Mouse (Mus musculus) intestine, embryonic 15.5 days (tissue): ENCODE measurements around the gene Plcb3. TPM values are rescaled to one million over a fixed set of nuclear protein-coding genes. Genes with fewer than 3 reads are reported as not detected.

ENCODE experiments used
- ATAC-seq: fragments of 200-750 bp; cut with Nextera tagmentation; 2 replicates; pipeline ENCODE4 v1.8.0; 2017; ENCODE audit warnings: moderate TSS enrichment, moderate library complexity
- H3K27ac ChIP-seq: fragments of 300-500 bp; sonication (generic); 2 replicates; pipeline ENCODE4 v1.5.1; 2015; ENCODE audit warnings: mild to moderate bottlenecking, inconsistent platforms
- H3K27me3 ChIP-seq: fragments of 300-500 bp; sonication (generic); replicated peaks from 2 replicates; pipeline ENCODE4 v1.6.1; 2015; ENCODE audit warnings: inconsistent platforms
- H3K36me3 ChIP-seq: fragments of 300-500 bp; sonication (generic); 2 replicates; pipeline ENCODE4 v1.6.1; 2015; ENCODE audit warnings: inconsistent platforms
- H3K4me1 ChIP-seq: fragments of 300-500 bp; sonication (generic); replicated peaks from 2 replicates; pipeline ENCODE4 v1.6.1; 2015; ENCODE audit warnings: inconsistent platforms
- H3K4me2 ChIP-seq: fragments of 300-500 bp; sonication (generic); replicated peaks from 2 replicates; pipeline ENCODE4 v1.6.1; 2015; ENCODE audit warnings: mild to moderate bottlenecking, inconsistent platforms
- H3K4me3 ChIP-seq: fragments of 300-500 bp; sonication (generic); replicated peaks from 2 replicates; pipeline ENCODE4 v1.5.1; 2015; ENCODE audit warnings: inconsistent platforms
- H3K9ac ChIP-seq: fragments of 300-500 bp; sonication (generic); 2 replicates; pipeline ENCODE4 v1.6.1; 2015; ENCODE audit warnings: inconsistent platforms
- H3K9me3 ChIP-seq: fragments of 300-500 bp; sonication (generic); 2 replicates; pipeline ENCODE4 v1.6.1; 2016; ENCODE audit warnings: inconsistent platforms
- WGBS: fragments of 180-500 bp; shearing (Covaris S2); methylation state at CpG from one replicate; pipeline ENCODE4 v1.1.7; 2015; 5-methylcytosine and 5-hydroxymethylcytosine counted together
- polyA plus RNA-seq: library from polyadenylated mRNA; unstranded; fragments of >200 nt; fragmentation: Nextera tagmentation; extraction: Ambion mirVana; gene quantifications from 2 replicates; pipeline ENCODE4 v1.2.1, GENCODE M21; 2015

Gene Plcb3
- polyA plus RNA-seq, 1 experiment from 2014 or later = 187 TPM

DNA sequence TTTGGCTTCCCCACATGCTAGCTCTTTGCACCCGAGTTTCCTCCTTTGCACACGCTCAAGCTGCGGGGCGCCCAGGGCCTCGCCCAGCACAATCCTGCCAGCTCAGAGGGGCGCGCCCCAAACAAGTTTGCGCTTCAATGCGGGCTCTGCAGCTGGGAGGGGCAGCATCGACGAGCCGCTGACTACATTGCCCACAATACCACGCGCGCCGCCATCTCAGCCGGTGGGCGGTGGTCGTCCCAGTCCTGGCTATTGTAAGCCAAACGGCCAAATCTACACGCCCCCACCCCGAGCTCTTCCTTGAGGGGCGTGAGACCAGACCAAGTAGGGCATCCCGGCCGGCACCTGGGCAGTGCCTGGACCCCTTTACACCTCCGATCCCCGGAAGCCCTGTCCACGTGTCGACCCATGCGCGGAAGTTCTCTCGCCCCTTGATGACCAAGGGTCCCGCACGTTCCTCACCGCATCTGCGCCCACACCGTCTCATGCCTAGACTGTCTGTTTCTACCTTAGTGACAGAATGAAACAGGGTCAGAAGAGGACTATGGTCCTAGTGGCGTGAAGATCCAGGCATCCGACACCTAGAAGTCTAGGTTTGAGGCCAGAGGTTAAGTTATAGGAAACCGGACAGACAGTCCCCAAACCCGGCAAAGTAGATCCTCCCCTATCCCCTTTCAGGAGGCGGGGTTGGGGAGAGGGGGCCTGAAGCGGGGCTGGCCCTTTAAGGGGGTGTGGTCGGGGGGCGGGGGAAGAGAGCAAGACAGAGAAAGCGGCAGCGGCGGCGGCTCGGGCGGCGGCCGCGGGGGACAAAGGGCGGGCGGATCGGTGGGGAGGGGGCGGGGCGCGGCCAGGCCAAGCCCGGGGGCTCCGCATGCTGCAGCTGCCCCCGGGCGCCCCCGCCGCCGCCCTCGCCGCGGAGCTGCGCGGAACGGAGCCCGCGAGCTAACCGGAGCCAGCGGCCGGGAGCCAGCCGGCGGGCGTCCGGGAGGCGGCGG lies 1.8 kb downstream of the Plcb3 start, which contains the start of gene Ppp1r14b:
Gene Ppp1r14b, plus strand, starts transcription at position 758 of the 995 bp plus-strand sequence.
- Histone ChIP-seq H3K9me3 (no peaks in the 10 kb centered on the region), H3K27me3 (no peaks in the 10 kb centered on the region), H3K36me3 (peaks cover 11% of the 10 kb centered on the region; the same call in 1 of the 2 replicates), H3K4me1 (peaks cover 69% of the 10 kb centered on the region), H3K27ac (peak within 1 kb of the TSS; percentile 92), H3K4me2 (peak within 1 kb of the TSS; percentile 88), H3K9ac (peak within 1 kb of the TSS; percentile 73), H3K4me3 (peak within 1 kb of the TSS; percentile 55)
- WGBS = under 1% methylated on average over 72 of the region's 84 CpGs
- ATAC-seq = peak; percentile 69

GRCm38 (mm10) chr19:6973581-6974190 lies 2.6 kb downstream of the Plcb3 start:
- peak overlapping the region; percentile 73 for H3K9ac ChIP-seq
- 33% methylated on average over 12 of the region's 12 CpGs for WGBS

DNA sequence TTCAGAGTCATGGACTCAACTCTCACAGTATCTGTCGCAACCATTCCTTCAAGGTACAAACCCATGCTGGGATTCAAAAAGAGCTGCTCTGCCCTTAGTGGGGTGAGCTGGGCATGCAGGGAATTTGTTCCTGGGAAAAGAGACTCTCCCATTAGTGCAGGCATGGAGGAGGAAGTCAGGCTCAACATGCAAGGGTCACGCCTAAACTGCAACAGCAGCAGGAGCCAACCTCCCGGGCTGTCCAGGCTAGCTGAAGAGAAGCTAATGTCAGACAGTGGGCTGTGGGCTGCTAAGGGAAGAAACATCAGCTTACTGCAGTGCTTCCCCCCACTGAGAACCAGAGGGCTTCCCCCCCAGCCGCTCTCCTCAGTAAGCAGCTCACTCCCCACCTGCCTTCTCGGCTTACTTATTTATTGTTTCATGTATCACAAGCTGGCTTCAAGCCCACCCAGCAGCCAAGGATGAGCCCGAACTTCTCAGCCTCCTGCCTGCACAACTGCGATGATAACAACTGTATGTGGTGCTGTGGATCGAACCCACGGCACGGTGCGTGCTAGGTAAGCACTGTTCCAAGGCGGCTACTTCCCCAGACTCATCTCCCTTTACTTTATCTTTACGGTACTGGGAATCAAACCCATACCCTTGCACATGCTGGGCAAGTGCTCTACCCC lies 3.9 kb downstream of the Plcb3 start:
- no peaks in the 10 kb centered on the region for H3K9me3 ChIP-seq
- peak overlapping the region; percentile 49; the same call in 1 of the 2 replicates for H3K27ac ChIP-seq
- no peaks in the 10 kb centered on the region for H3K27me3 ChIP-seq
- WGBS = 76% methylated on average over 13 of the region's 13 CpGs
- no peak overlapping the region for H3K4me3 ChIP-seq
- 0 out of 2 replicates have a peak overlapping the region, but pooled peaks have one; percentile 10 for H3K9ac ChIP-seq
- ATAC-seq = no peak
- peaks cover 2% of the 10 kb centered on the region; the same call in 1 of the 2 replicates for H3K36me3 ChIP-seq
- H3K4me1 ChIP-seq = peaks cover 58% of the 10 kb centered on the region
- H3K4me2 ChIP-seq = no peak overlapping the region

More at GRCm38 (mm10) chr19:6973581-6974190, 2.6 kb downstream of the Plcb3 start:
- Histone ChIP-seq H3K4me3 (peak overlapping the region; percentile 55), H3K4me1 (peaks cover 63% of the 10 kb centered on the region), H3K4me2 (peak overlapping the region; percentile 88), H3K9me3 (no peaks in the 10 kb centered on the region), H3K27me3 (no peaks in the 10 kb centered on the region), H3K36me3 (peaks cover 11% of the 10 kb centered on the region; the same call in 1 of the 2 replicates), H3K27ac (peak overlapping the region; percentile 92; the same call in 1 of the 2 replicates)
- ATAC-seq = no peak

- Histone ChIP-seq H3K9ac (no peak overlapping the region; the same call in 1 of the 2 replicates), H3K4me1 (peaks cover 58% of the 10 kb centered on the region)
- ATAC-seq = no peak
Observed at GRCm38 (mm10) chr19:6971644-6972043, 4.6 kb downstream of the Plcb3 start.

DNA sequence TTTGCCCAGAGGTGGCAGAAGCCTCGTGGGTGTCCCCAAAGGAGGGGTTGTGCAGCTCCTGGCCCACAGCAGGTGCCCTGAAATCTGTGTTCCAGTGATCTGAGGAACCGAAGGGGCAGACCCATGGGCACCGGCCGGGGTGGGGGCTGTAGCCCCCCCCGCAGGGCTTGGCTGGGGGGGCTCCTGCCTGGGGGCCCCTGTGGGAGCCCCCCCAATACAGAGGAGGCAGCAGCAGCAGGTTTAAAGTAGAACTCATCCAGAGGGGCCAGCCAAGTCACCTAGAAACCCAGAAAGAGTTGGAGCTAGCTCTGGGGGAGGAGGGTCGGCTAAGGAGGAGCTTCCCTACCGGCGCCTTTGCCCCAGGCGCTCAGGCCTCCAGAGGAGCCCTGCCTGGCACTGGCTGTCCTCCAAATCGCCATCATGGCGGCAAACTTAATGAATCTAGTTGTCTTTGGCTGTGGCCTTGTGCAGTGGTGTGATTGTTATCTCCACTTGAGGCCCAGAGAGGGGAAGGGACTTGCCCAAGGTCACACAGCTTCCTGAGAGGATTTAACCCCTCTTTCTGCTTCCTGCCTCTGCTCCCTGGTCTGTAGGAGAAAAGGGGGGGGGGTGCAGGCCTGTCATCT lies 5.7 kb downstream of the Plcb3 start:
- peak overlapping the region; percentile 74 for H3K4me3 ChIP-seq
- no peak for ATAC-seq
- H3K27ac ChIP-seq = peak overlapping the region; percentile 92
- H3K36me3 ChIP-seq = peaks cover 8% of the 10 kb centered on the region; the same call in 1 of the 2 replicates
- peaks cover 54% of the 10 kb centered on the region for H3K4me1 ChIP-seq
- H3K9me3 ChIP-seq = no peaks in the 10 kb centered on the region
- WGBS = 28% methylated on average over 11 of the region's 11 CpGs
- H3K9ac ChIP-seq = peak overlapping the region; percentile 87
- H3K4me2 ChIP-seq = peak overlapping the region; percentile 72
- no peaks in the 10 kb centered on the region for H3K27me3 ChIP-seq

More at GRCm38 (mm10) chr19:6971644-6972043, 4.6 kb downstream of the Plcb3 start:
- no peaks in the 10 kb centered on the region for H3K27me3 ChIP-seq
- WGBS = 24% methylated on average over 6 of the region's 6 CpGs
- peak overlapping the region; percentile 72; the same call in 1 of the 2 replicates for H3K4me2 ChIP-seq
- peak overlapping the region; percentile 92 for H3K27ac ChIP-seq
- H3K36me3 ChIP-seq = peaks cover under 1% of the 10 kb centered on the region; the same call in 1 of the 2 replicates
- H3K9me3 ChIP-seq = no peaks in the 10 kb centered on the region
- no peak overlapping the region for H3K4me3 ChIP-seq

- H3K27me3 ChIP-seq = no peaks in the 10 kb centered on the region
- H3K9ac ChIP-seq = peak overlapping the region; percentile 87
- H3K4me1 ChIP-seq = peaks cover 54% of the 10 kb centered on the region
- H3K9me3 ChIP-seq = no peaks in the 10 kb centered on the region
- peak overlapping the region; percentile 92 for H3K27ac ChIP-seq
- H3K4me2 ChIP-seq = peak overlapping the region; percentile 72
- peaks cover 15% of the 10 kb centered on the region for H3K36me3 ChIP-seq
- H3K4me3 ChIP-seq = peak overlapping the region; percentile 74
- WGBS = 1% methylated on average over 54 of the region's 55 CpGs
- peak; percentile 72 for ATAC-seq
Observed at GRCm38 (mm10) chr19:6969665-6970381, 6.4 kb downstream of the Plcb3 start.

DNA sequence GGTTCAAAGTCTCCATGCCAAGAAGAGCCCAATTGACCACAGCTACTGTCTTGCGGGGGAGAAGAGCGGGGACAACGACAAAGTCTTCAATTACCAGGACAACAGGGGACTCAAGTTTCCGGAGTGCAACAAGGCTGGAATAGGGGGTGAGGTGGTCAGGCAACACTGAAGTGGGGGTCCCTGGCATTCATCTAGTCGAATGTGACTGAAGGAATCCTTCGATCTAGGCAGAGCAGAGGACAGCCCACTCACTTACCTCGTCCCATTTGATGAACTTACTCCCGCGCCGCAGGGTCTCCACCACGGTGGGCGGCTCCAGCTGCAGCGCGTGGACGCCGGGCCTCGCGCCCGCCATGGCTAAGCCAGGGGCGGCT lies 7.0 kb downstream of the Plcb3 start:
- WGBS = under 1% methylated on average over 20 of the region's 20 CpGs

GRCm38 (mm10) chr19:6968491-6969271 lies 7.6 kb downstream of the Plcb3 start:
- peak overlapping the region; percentile 74 for H3K4me3 ChIP-seq
- H3K36me3 ChIP-seq = peaks cover 25% of the 10 kb centered on the region
- peak overlapping the region; percentile 87 for H3K9ac ChIP-seq
- no peaks in the 10 kb centered on the region for H3K9me3 ChIP-seq
- peak overlapping the region; percentile 92 for H3K27ac ChIP-seq
- H3K4me1 ChIP-seq = peaks cover 50% of the 10 kb centered on the region
- WGBS = 5% methylated on average over 15 of the region's 15 CpGs
- H3K27me3 ChIP-seq = no peaks in the 10 kb centered on the region
- H3K4me2 ChIP-seq = peak overlapping the region; percentile 72
- peak; percentile 86 for ATAC-seq

More for the DNA sequence above, 7.0 kb downstream of the Plcb3 start:
- Histone ChIP-seq H3K9ac (peak overlapping the region; percentile 87), H3K36me3 (peaks cover 20% of the 10 kb centered on the region), H3K4me3 (peak overlapping the region; percentile 74), H3K4me2 (peak overlapping the region; percentile 72), H3K9me3 (no peaks in the 10 kb centered on the region), H3K4me1 (peaks cover 54% of the 10 kb centered on the region), H3K27me3 (no peaks in the 10 kb centered on the region), H3K27ac (peak overlapping the region; percentile 92)
- ATAC-seq = peak; percentile 8

- Histone ChIP-seq H3K27me3 (no peaks in the 10 kb centered on the region), H3K4me1 (peaks cover 20% of the 10 kb centered on the region), H3K27ac (no peak overlapping the region), H3K4me2 (no peak overlapping the region), H3K9ac (no peak overlapping the region), H3K4me3 (no peak overlapping the region), H3K9me3 (no peaks in the 10 kb centered on the region), H3K36me3 (peaks cover 64% of the 10 kb centered on the region)
- WGBS = 75% methylated on average over 10 of the region's 10 CpGs
- ATAC-seq = no peak
Observed at GRCm38 (mm10) chr19:6956461-6956860, 19.8 kb downstream of the Plcb3 start.

DNA sequence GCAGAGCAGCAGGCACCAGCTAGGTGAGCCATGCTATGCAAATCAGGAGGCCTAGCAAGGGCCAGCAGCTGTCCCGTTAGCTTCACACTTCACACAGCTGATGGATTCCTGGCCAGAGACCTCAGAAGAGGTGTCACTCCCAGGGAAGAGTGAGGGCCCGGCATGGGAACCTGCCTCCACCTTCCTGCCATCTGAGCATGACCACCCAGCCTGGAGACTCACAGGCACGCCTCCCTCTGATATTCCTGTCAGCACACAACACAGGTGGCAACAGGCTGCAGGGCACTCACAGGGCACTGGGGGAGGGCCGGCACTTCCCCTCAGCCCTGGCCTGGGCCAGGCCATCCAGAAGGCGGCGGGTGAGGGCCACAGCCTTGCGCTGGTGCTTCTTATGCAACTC lies 20.8 kb downstream of the Plcb3 start:
- Histone ChIP-seq H3K27me3 (no peaks in the 10 kb centered on the region), H3K4me3 (no peak overlapping the region), H3K9me3 (no peaks in the 10 kb centered on the region), H3K27ac (no peak overlapping the region), H3K4me2 (no peak overlapping the region), H3K4me1 (peaks cover 20% of the 10 kb centered on the region), H3K36me3 (peaks cover 60% of the 10 kb centered on the region), H3K9ac (no peak overlapping the region)
- no peak for ATAC-seq
- 77% methylated on average over 7 of the region's 7 CpGs for WGBS
